20 mouse cellular contexts compared by ENCODE assay signal in the genomic region with DNA sequence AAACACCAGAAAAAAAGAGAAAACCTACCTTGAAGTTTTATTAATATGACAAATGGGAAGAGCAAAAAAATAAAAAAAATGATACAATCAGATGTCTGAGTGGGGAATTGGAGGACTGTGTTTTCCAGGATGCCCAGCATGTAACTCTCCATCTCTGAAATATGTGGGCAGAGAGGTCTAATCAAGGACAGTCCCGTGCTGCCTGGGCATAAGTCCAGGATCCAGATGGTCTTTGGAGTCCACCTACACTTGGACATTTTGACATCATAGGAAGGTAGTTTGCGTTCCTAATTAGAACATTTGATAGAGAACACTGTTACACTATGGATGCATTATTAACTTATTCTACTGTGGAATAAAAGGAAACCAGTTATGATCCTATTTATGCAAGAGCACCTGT. TPM values are rescaled to one million over a fixed set of nuclear protein-coding genes. Genes with fewer than 3 reads are reported as not detected.
"Had no signal": no experiment of that assay in that cellular context is flagged by ENCODE, and none has a peak within 500 bp of the region (broad histone marks: within the 10 kb centered on the region; RNA-seq: fewer than 3 reads in every experiment).

No protein-coding gene starts in this region.

- H3K27me3 ChIP-seq: lung, embryonic 15.5 days; stomach, embryonic 15.5 days had no signal

- H3K9me3 ChIP-seq: lung, embryonic 15.5 days; neural tube, embryonic 12.5 days; stomach, embryonic 15.5 days had no signal

- H3K27ac ChIP-seq: lung, embryonic 15.5 days; macrophage; neural tube, embryonic 12.5 days; stomach, embryonic 15.5 days; stomach, postnatal 0 days had no signal

- DNase-seq: liver, postnatal 0 days; lung, adult 2 months; lung, postnatal 14 days; lung, postnatal 36 days; right cerebral cortex, postnatal 14 days; thymus, adult 2 months; thymus, postnatal 25 days; thymus, postnatal 4 days had no signal

- H3K4me3 ChIP-seq: lung, embryonic 15.5 days; megakaryocyte, embryonic 14.5 days; neural tube, embryonic 12.5 days; stomach, embryonic 15.5 days had no signal

- H3K4me1 ChIP-seq: lung, embryonic 15.5 days; megakaryocyte, embryonic 14.5 days; neural tube, embryonic 12.5 days; stomach, embryonic 15.5 days had no signal

- ATAC-seq: liver, postnatal 0 days; lung, postnatal 0 days had no signal

- H3K9ac ChIP-seq: liver, postnatal 0 days; lung, embryonic 15.5 days; neural tube, embryonic 12.5 days; stomach, embryonic 15.5 days had no signal

- H3K36me3 ChIP-seq: lung, embryonic 15.5 days; neural tube, embryonic 12.5 days; stomach, embryonic 15.5 days had no signal

- H3K4me2 ChIP-seq: lung, embryonic 15.5 days; midbrain, embryonic 11.5 days; neural tube, embryonic 12.5 days; stomach, embryonic 15.5 days had no signal

RNA-seq across cellular contexts. Expression of gene Them7, which starts 33.3 kb away (rescaled TPM):
- total RNA-seq: monocyte, adult 5-6 weeks; neutrophil, adult 5-6 weeks had no signal
- polyA plus RNA-seq: lung, adult 2 months; lung, postnatal 0 days; macrophage; midbrain, embryonic 14.5 days; midbrain, embryonic 16.5 days had no signal
